Mouse (Mus musculus): Measurements from ENCODE around the gene Ccdc71. TPM values are rescaled to one million over a fixed set of nuclear protein-coding genes. Genes with fewer than 3 reads are reported as not detected.
A peak's percentile ranks its signal among the peaks of the same experiment; 100 is the strongest.

The Ccdc71 gene
- polyA plus RNA-seq, 1 experiment from 2014 or later, result 29.7 TPM

- H3K27ac ChIP-seq (replicated peaks), result no peak overlapping the region
- no peaks in the 10 kb centered on the region for H3K4me1 ChIP-seq (replicated peaks; ENCODE audit: control insufficient read depth, insufficient read depth)
- 88% methylated on average over 7 of the region's 7 CpGs for WGBS
- TF ChIP-seq CTCF (IDR thresholded peaks at IDR 0.05; ENCODE audit: low read depth), result no peak
- TF ChIP-seq EP300 (optimal IDR thresholded peaks at IDR 0.05), result no peak
- peaks cover 4% of the 10 kb centered on the region for H3K36me3 ChIP-seq (ENCODE audit: control insufficient read depth, insufficient read depth, low read length)
- no peak overlapping the region for H3K4me2 ChIP-seq (replicated peaks; ENCODE audit: low read depth)
- H3K4me3 ChIP-seq (ENCODE audit: low read depth, low read length), result no peak overlapping the region
- no peaks in the 10 kb centered on the region for H3K27me3 ChIP-seq (ENCODE audit: control insufficient read depth, insufficient read depth, low read length)
- ATAC-seq (ENCODE audit: low FRiP score, low TSS enrichment) (no peak), DNase-seq (ENCODE audit: low spot score) (no peak)
- H3K9ac ChIP-seq (ENCODE audit: low read length), result no peak overlapping the region
- H3K9me3 ChIP-seq (ENCODE audit: control insufficient read depth, low read length), result no peaks in the 10 kb centered on the region
Observed at GRCm38 (mm10) chr9:108506901-108507300, 46.6 kb downstream of the Ccdc71 start.

- WGBS, result under 1% methylated on average over 37 of the region's 37 CpGs
Observed at GRCm38 (mm10) chr9:108507619-108508434, 47.5 kb downstream of the Ccdc71 start, which contains the start of gene Qars. Gene Qars, plus strand, starts transcription at chr9:108507706.

GRCm38 (mm10) chr9:108508776-108509175 is 48.4 kb downstream of the Ccdc71 start:
- Histone ChIP-seq H3K9me3 (ENCODE audit: control insufficient read depth, low read length) (no peaks in the 10 kb centered on the region), H3K4me2 (replicated peaks; ENCODE audit: low read depth) (peak overlapping the region; percentile 78), H3K36me3 (ENCODE audit: control insufficient read depth, insufficient read depth, low read length) (peaks cover 17% of the 10 kb centered on the region), H3K4me3 (ENCODE audit: low read depth, low read length) (peak overlapping the region; percentile 65), H3K27me3 (ENCODE audit: control insufficient read depth, insufficient read depth, low read length) (no peaks in the 10 kb centered on the region), H3K27ac (replicated peaks) (peak overlapping the region; percentile 91; the same call in 1 of the 2 replicates), H3K9ac (ENCODE audit: low read length) (peak overlapping the region; percentile 87; the same call in 1 of the 2 replicates), H3K4me1 (replicated peaks; ENCODE audit: control insufficient read depth, insufficient read depth) (no peaks in the 10 kb centered on the region)
- TF ChIP-seq CTCF (IDR thresholded peaks at IDR 0.05; ENCODE audit: low read depth), result no peak
- no peak for TF ChIP-seq EP300 (optimal IDR thresholded peaks at IDR 0.05)
- no peak for ATAC-seq (ENCODE audit: low FRiP score, low TSS enrichment)
- WGBS, result 86% methylated on average over 7 of the region's 7 CpGs
- DNase-seq (ENCODE audit: low spot score), result peak; percentile 13

More at GRCm38 (mm10) chr9:108507619-108508434, 47.5 kb downstream of the Ccdc71 start, which contains the start of gene Qars:
- ATAC-seq (ENCODE audit: low FRiP score, low TSS enrichment) (peak; percentile 97), DNase-seq (ENCODE audit: low spot score) (peak; percentile 97)
- no peaks in the 10 kb centered on the region for H3K9me3 ChIP-seq (ENCODE audit: control insufficient read depth, low read length)
- TF ChIP-seq CTCF (IDR thresholded peaks at IDR 0.05; ENCODE audit: low read depth) (no peak), EP300 (optimal IDR thresholded peaks at IDR 0.05) (peak; percentile 71)
- H3K36me3 ChIP-seq (ENCODE audit: control insufficient read depth, insufficient read depth, low read length), result peaks cover 13% of the 10 kb centered on the region
- H3K27ac ChIP-seq (replicated peaks), result peak within 1 kb of the TSS; percentile 91
- no peaks in the 10 kb centered on the region for H3K4me1 ChIP-seq (replicated peaks; ENCODE audit: control insufficient read depth, insufficient read depth)
- peak within 1 kb of the TSS; percentile 65 for H3K4me3 ChIP-seq (ENCODE audit: low read depth, low read length)
- no peaks in the 10 kb centered on the region for H3K27me3 ChIP-seq (ENCODE audit: control insufficient read depth, insufficient read depth, low read length)
- peak within 1 kb of the TSS; percentile 78 for H3K4me2 ChIP-seq (replicated peaks; ENCODE audit: low read depth)
- peak within 1 kb of the TSS; percentile 87 for H3K9ac ChIP-seq (ENCODE audit: low read length)

Other genes starting within 250 kb of the Ccdc71 start
- 52.7 and 59.2 TPM in 2 replicates for gene Dag1, start 196.6 kb upstream of the Ccdc71 start, polyA plus RNA-seq (2015; fragmentation: Nextera tagmentation; extraction: Ambion mirVana)
- gene Nicn1, start 170.1 kb upstream of the Ccdc71 start, polyA plus RNA-seq (2015; fragmentation: Nextera tagmentation; extraction: Ambion mirVana), result 17.3 and 20.3 TPM in 2 replicates
- 10.5 and 11.6 TPM in 2 replicates for gene Amt, start 163.7 kb upstream of the Ccdc71 start, polyA plus RNA-seq (2015; fragmentation: Nextera tagmentation; extraction: Ambion mirVana)
- 363 and 370 TPM in 2 replicates for gene Rhoa, start 154.4 kb upstream of the Ccdc71 start, polyA plus RNA-seq (2015; fragmentation: Nextera tagmentation; extraction: Ambion mirVana)
- gene Tcta, start 154.4 kb upstream of the Ccdc71 start, polyA plus RNA-seq (2015; fragmentation: Nextera tagmentation; extraction: Ambion mirVana), result 58.2 and 61.4 TPM in 2 replicates
- 1,072 and 1,116 TPM in 2 replicates for gene Gpx1, start 121.6 kb upstream of the Ccdc71 start, polyA plus RNA-seq (2015; fragmentation: Nextera tagmentation; extraction: Ambion mirVana)
- gene Usp4, start 112.7 kb upstream of the Ccdc71 start, polyA plus RNA-seq (2015; fragmentation: Nextera tagmentation; extraction: Ambion mirVana), result 56.8 and 59.6 TPM in 2 replicates
- gene 1700102P08Rik, start 67.7 kb upstream of the Ccdc71 start, polyA plus RNA-seq (2015; fragmentation: Nextera tagmentation; extraction: Ambion mirVana), result 0.17 and 0.21 TPM in 2 replicates
- 0.39 and 0.41 TPM in 2 replicates for gene Ccdc36, start 32.0 kb upstream of the Ccdc71 start, polyA plus RNA-seq (2015; fragmentation: Nextera tagmentation; extraction: Ambion mirVana)
- not detected in 2 replicates for gene BC048562, start 24.0 kb upstream of the Ccdc71 start, polyA plus RNA-seq (2015; fragmentation: Nextera tagmentation; extraction: Ambion mirVana)
- gene Klhdc8b, start 1.1 kb downstream of the Ccdc71 start, polyA plus RNA-seq (2015; fragmentation: Nextera tagmentation; extraction: Ambion mirVana), result 37.2 and 46.7 TPM in 2 replicates
- 19.2 and 21.8 TPM in 2 replicates for gene Lamb2, start 19.2 kb downstream of the Ccdc71 start, polyA plus RNA-seq (2015; fragmentation: Nextera tagmentation; extraction: Ambion mirVana)
- gene Usp19, start 30.1 kb downstream of the Ccdc71 start, polyA plus RNA-seq (2015; fragmentation: Nextera tagmentation; extraction: Ambion mirVana), result 22.2 and 22.7 TPM in 2 replicates
- 66.4 and 70.6 TPM in 2 replicates for gene Qars, start 47.2 kb downstream of the Ccdc71 start, polyA plus RNA-seq (2015; fragmentation: Nextera tagmentation; extraction: Ambion mirVana)
- gene Qrich1, start 56.3 kb downstream of the Ccdc71 start, polyA plus RNA-seq (2015; fragmentation: Nextera tagmentation; extraction: Ambion mirVana), result 47.7 and 50.5 TPM in 2 replicates
- 67.1 and 70.6 TPM in 2 replicates for gene Impdh2, start 99.8 kb downstream of the Ccdc71 start, polyA plus RNA-seq (2015; fragmentation: Nextera tagmentation; extraction: Ambion mirVana)
- 40.4 and 42.4 TPM in 2 replicates for gene Ndufaf3, start 106.9 kb downstream of the Ccdc71 start, polyA plus RNA-seq (2015; fragmentation: Nextera tagmentation; extraction: Ambion mirVana)
- gene Dalrd3, start 109.4 kb downstream of the Ccdc71 start, polyA plus RNA-seq (2015; fragmentation: Nextera tagmentation; extraction: Ambion mirVana), result 44.9 and 50.5 TPM in 2 replicates
- 23.2 and 25.5 TPM in 2 replicates for gene Wdr6, start 118.2 kb downstream of the Ccdc71 start, polyA plus RNA-seq (2015; fragmentation: Nextera tagmentation; extraction: Ambion mirVana)
- 3.7 and 4.4 TPM in 2 replicates for gene P4htm, start 137.1 kb downstream of the Ccdc71 start, polyA plus RNA-seq (2015; fragmentation: Nextera tagmentation; extraction: Ambion mirVana)
- 25.1 and 27.2 TPM in 2 replicates for gene Arih2, start 188.9 kb downstream of the Ccdc71 start, polyA plus RNA-seq (2015; fragmentation: Nextera tagmentation; extraction: Ambion mirVana)
- 71.5 and 75.1 TPM in 2 replicates for gene Slc25a20, start 201.6 kb downstream of the Ccdc71 start, polyA plus RNA-seq (2015; fragmentation: Nextera tagmentation; extraction: Ambion mirVana)
- 22.2 and 24.0 TPM in 2 replicates for gene Prkar2a, start 228.8 kb downstream of the Ccdc71 start, polyA plus RNA-seq (2015; fragmentation: Nextera tagmentation; extraction: Ambion mirVana)

Measured in stomach, postnatal 0 days (tissue).